Mouse (Mus musculus): ENCODE results near the gene Ptpn9. TPM values are rescaled to one million over a fixed set of nuclear protein-coding genes. Genes with fewer than 3 reads are reported as not detected.

Ptpn9 gene
- polyA plus RNA-seq, 1 experiment from 2014 or later: 12.0 TPM

Other genes starting within 250 kb of the Ptpn9 start
- gene Lingo1, start 198.5 kb upstream of the Ptpn9 start, polyA plus RNA-seq (2018): not detected in 3 replicates
- gene Odf3l1, start 130.2 kb upstream of the Ptpn9 start, polyA plus RNA-seq (2018): not detected in 3 replicates
- 0.14 TPM in 1 of 3 replicates, not detected in the others for gene Cspg4, start 129.9 kb upstream of the Ptpn9 start, polyA plus RNA-seq (2018)
- gene Snx33, start 66.6 kb upstream of the Ptpn9 start, polyA plus RNA-seq (2018): 6.7 to 10.5 TPM (median 9.2 TPM) in 3 replicates
- gene Imp3, start 57.4 kb upstream of the Ptpn9 start, polyA plus RNA-seq (2018): 8.7 to 43.8 TPM (median 38.4 TPM) in 3 replicates
- 5.8 to 9.0 TPM (median 7.9 TPM) in 3 replicates for gene Snupn, start 44.0 kb upstream of the Ptpn9 start, polyA plus RNA-seq (2018)
- 23.9 to 29.7 TPM (median 29.7 TPM) in 3 replicates for gene Sin3a, start 77.1 kb downstream of the Ptpn9 start, polyA plus RNA-seq (2018)
- 26.9 to 46.4 TPM (median 35.9 TPM) in 3 replicates for gene Man2c1, start 135.8 kb downstream of the Ptpn9 start, polyA plus RNA-seq (2018)
- gene Neil1, start 153.4 kb downstream of the Ptpn9 start, polyA plus RNA-seq (2018): 3.3 to 8.3 TPM (median 5.6 TPM) in 3 replicates
- 45.0 to 80.9 TPM (median 72.1 TPM) in 3 replicates for gene Commd4, start 163.4 kb downstream of the Ptpn9 start, polyA plus RNA-seq (2018)
- not detected in 3 replicates for gene Trcg1, start 241.6 kb downstream of the Ptpn9 start, polyA plus RNA-seq (2018)